Mouse (Mus musculus): Measurements from ENCODE around the gene Ccdc188.

DNA sequence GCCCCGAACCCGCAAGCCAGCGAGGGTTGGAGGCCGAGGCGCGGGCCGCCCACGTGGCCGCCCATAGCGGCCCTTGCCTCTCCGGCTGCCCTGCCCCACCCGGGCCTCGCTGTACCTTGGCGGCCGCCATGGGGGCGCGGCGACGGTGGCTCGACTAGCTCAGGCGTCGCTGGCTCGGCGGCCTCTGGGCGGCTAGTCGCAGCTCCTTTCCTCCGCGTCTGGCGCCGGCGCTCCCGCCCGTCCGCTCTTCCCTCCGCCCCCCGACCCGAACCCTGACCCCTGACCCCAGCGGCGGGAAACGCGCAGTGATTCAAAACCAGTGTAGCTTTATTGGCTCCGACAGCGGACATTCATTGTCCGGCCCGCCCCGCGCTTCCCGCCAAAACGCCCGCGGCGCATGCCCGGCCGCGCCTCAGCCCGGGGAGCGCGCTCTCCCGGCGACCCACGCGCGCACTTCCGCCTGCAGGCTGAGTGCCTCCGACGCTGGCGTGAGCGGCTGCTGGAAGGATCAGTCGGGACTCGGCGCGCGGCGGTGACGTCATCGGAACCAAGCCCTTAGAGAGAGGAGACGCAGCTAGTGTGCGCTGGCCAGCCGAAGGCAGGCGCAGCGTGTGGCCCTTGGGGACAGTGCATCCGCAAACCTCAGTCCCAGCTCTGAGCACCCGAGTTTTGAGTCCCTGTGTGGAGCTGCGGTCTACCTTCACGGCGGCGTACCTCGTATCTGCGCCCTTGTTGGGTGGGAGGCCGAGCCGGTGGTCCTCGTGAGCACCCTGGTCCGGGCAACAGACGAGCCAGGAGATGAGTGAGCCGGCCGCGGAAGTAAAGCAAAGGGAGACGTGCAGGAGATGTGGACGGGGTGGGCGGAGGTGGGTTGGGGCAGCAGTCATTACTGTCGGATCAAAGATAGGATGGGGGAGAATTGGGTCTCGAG is 31.0 kb downstream of the Ccdc188 start, which contains the start of the genes Trmt2a and Ranbp1:
- no peak for TF ChIP-seq CTCF (IDR thresholded peaks at IDR 0.05; ENCODE audit: low read depth, low read length)
- TF ChIP-seq POLR2A (IDR thresholded peaks at IDR 0.05; ENCODE audit: extremely low read depth, insufficient read depth, low read length), result peak; percentile 91
